Mouse (Mus musculus) embryonic facial prominence, embryonic 11.5 days (tissue): ENCODE data around the gene Arl15. TPM values are rescaled to one million over a fixed set of nuclear protein-coding genes. Genes with fewer than 3 reads are reported as not detected.

Source experiments
- ATAC-seq: fragments of 200-750 bp; cut with Nextera tagmentation; replicated peaks from 2 replicates; pipeline ENCODE4 v1.8.0; 2017; ENCODE audit warnings: low read depth; ENCODE audit not compliant: insufficient number of reproducible peaks, low FRiP score, low TSS enrichment
- DNase-seq: peaks from one replicate; pipeline ENCODE4 v3.0.0-alpha.2; 2015; ENCODE audit warnings: low spot score
- H3K27ac ChIP-seq: fragments of 300-500 bp; sonication (generic); replicated peaks from 2 replicates; pipeline ENCODE4 v1.5.1; 2014; ENCODE audit warnings: mild to moderate bottlenecking, low read depth, low read length, control low read depth
- H3K27me3 ChIP-seq: fragments of 300-500 bp; sonication (generic); 2 replicates; pipeline ENCODE4 v1.6.1; 2014; ENCODE audit warnings: mild to moderate bottlenecking, low read length, moderate library complexity, mixed read lengths; ENCODE audit not compliant: control insufficient read depth, insufficient read depth
- H3K36me3 ChIP-seq: fragments of 300-500 bp; sonication (generic); replicated peaks from 2 replicates; pipeline ENCODE4 v1.6.1; 2014; ENCODE audit warnings: low read depth, mild to moderate bottlenecking, low read length, moderate library complexity, mixed read lengths; ENCODE audit not compliant: control insufficient read depth, insufficient read depth
- H3K4me1 ChIP-seq: fragments of 300-500 bp; sonication (generic); 2 replicates; pipeline ENCODE4 v1.6.1; 2014; ENCODE audit warnings: low read length, mixed read lengths; ENCODE audit not compliant: control insufficient read depth, insufficient read depth
- H3K4me2 ChIP-seq: fragments of 300-500 bp; sonication (generic); 2 replicates; pipeline ENCODE4 v1.6.1; 2014; ENCODE audit warnings: low read depth, mild to moderate bottlenecking, control low read depth, low read length, moderate library complexity
- H3K4me3 ChIP-seq: fragments of 300-500 bp; sonication (generic); 2 replicates; pipeline ENCODE4 v1.5.1; 2014; ENCODE audit warnings: low read depth, low read length, control low read depth
- H3K9ac ChIP-seq: fragments of 300-500 bp; sonication (generic); replicated peaks from 2 replicates; pipeline ENCODE4 v1.6.1; 2014; ENCODE audit warnings: mild to moderate bottlenecking, control low read depth, low read length
- H3K9me3 ChIP-seq: fragments of 300-500 bp; sonication (generic); replicated peaks from 2 replicates; pipeline ENCODE4 v1.6.1; 2016; ENCODE audit warnings: mild to moderate bottlenecking, low read length, inconsistent platforms, mixed read lengths; ENCODE audit not compliant: control insufficient read depth
- WGBS: fragments of 180-500 bp; shearing (Covaris S2); extraction: QIAGEN DNeasy Blood & Tissue Kit; methylation state at CpG from one replicate; pipeline ENCODE4 v1.1.7; 2014; 5-methylcytosine and 5-hydroxymethylcytosine counted together
- polyA plus RNA-seq: library from polyadenylated mRNA; unstranded; fragments of >200 nt; fragmentation: Nextera tagmentation; extraction: Ambion mirVana; gene quantifications from 2 replicates; pipeline ENCODE4 v1.2.1, GENCODE M21; 2014

The Arl15 gene
- polyA plus RNA-seq, 1 experiment from 2014 or later = 10.9 TPM

- 71% methylated on average over 3 of the region's 3 CpGs for WGBS
- no peak overlapping the region for H3K4me3 ChIP-seq
- H3K4me2 ChIP-seq = no peak overlapping the region
- DNase-seq (no peak), ATAC-seq (no peak)
- no peaks in the 10 kb centered on the region for H3K36me3 ChIP-seq
- H3K9me3 ChIP-seq = no peaks in the 10 kb centered on the region
- H3K4me1 ChIP-seq = no peaks in the 10 kb centered on the region
- no peak overlapping the region for H3K9ac ChIP-seq
- no peaks in the 10 kb centered on the region for H3K27me3 ChIP-seq
- H3K27ac ChIP-seq = no peak overlapping the region
These were observed 195.9 kb downstream of the Arl15 start for GRCm38 (mm10) chr13:113990247-113990646.

- no peaks in the 10 kb centered on the region for H3K9me3 ChIP-seq
- no peak for ATAC-seq
- no peak overlapping the region for H3K27ac ChIP-seq
- no peak overlapping the region for H3K4me2 ChIP-seq
- H3K9ac ChIP-seq = no peak overlapping the region
- no peaks in the 10 kb centered on the region for H3K27me3 ChIP-seq
- DNase-seq = no peak
- no peaks in the 10 kb centered on the region for H3K4me1 ChIP-seq
- H3K4me3 ChIP-seq = no peak overlapping the region
- WGBS = 71% methylated on average over 10 of the region's 10 CpGs
- H3K36me3 ChIP-seq = no peaks in the 10 kb centered on the region
These were observed 196.4 kb downstream of the Arl15 start for GRCm38 (mm10) chr13:113990701-113991100.

GRCm38 (mm10) chr13:113993066-113993465, 198.8 kb downstream of the Arl15 start:
- ATAC-seq (no peak), DNase-seq (no peak)
- Histone ChIP-seq H3K9ac (no peak overlapping the region), H3K4me1 (no peaks in the 10 kb centered on the region), H3K27me3 (no peaks in the 10 kb centered on the region), H3K4me3 (no peak overlapping the region), H3K36me3 (no peaks in the 10 kb centered on the region), H3K9me3 (no peaks in the 10 kb centered on the region), H3K27ac (no peak overlapping the region), H3K4me2 (no peak overlapping the region)
- 84% methylated on average over 2 of the region's 2 CpGs for WGBS

GRCm38 (mm10) chr13:113994586-113994985, 200.3 kb downstream of the Arl15 start:
- ATAC-seq (no peak), DNase-seq (no peak)
- H3K4me2 ChIP-seq = no peak overlapping the region
- no peak overlapping the region for H3K4me3 ChIP-seq
- no peaks in the 10 kb centered on the region for H3K9me3 ChIP-seq
- no peaks in the 10 kb centered on the region for H3K27me3 ChIP-seq
- H3K9ac ChIP-seq = no peak overlapping the region
- 80% methylated on average over 6 of the region's 6 CpGs for WGBS
- H3K4me1 ChIP-seq = no peaks in the 10 kb centered on the region
- H3K36me3 ChIP-seq = no peaks in the 10 kb centered on the region
- H3K27ac ChIP-seq = no peak overlapping the region

GRCm38 (mm10) chr13:113995490-113996236, 201.4 kb downstream of the Arl15 start:
- 80% methylated on average over 9 of the region's 9 CpGs for WGBS
- Histone ChIP-seq H3K4me2 (no peak overlapping the region), H3K4me3 (no peak overlapping the region), H3K36me3 (no peaks in the 10 kb centered on the region), H3K4me1 (no peaks in the 10 kb centered on the region), H3K9ac (no peak overlapping the region), H3K9me3 (no peaks in the 10 kb centered on the region), H3K27me3 (no peaks in the 10 kb centered on the region), H3K27ac (no peak overlapping the region)
- no peak for ATAC-seq
- no peak for DNase-seq

GRCm38 (mm10) chr13:113998811-113999210, 204.5 kb downstream of the Arl15 start:
- Histone ChIP-seq H3K9ac (no peak overlapping the region), H3K4me2 (no peak overlapping the region), H3K27me3 (no peaks in the 10 kb centered on the region), H3K4me3 (no peak overlapping the region), H3K36me3 (no peaks in the 10 kb centered on the region), H3K4me1 (no peaks in the 10 kb centered on the region), H3K27ac (no peak overlapping the region), H3K9me3 (no peaks in the 10 kb centered on the region)
- 76% methylated on average over 12 of the region's 12 CpGs for WGBS
- ATAC-seq (no peak), DNase-seq (no peak)

- no peaks in the 10 kb centered on the region for H3K9me3 ChIP-seq
- H3K9ac ChIP-seq = no peak overlapping the region
- no peak for DNase-seq
- no peaks in the 10 kb centered on the region for H3K36me3 ChIP-seq
- no peak for ATAC-seq
- no peak overlapping the region for H3K27ac ChIP-seq
- no peaks in the 10 kb centered on the region for H3K4me1 ChIP-seq
- H3K27me3 ChIP-seq = no peaks in the 10 kb centered on the region
- WGBS = 83% methylated on average over 10 of the region's 10 CpGs
- H3K4me2 ChIP-seq = no peak overlapping the region
- H3K4me3 ChIP-seq = no peak overlapping the region
These were observed 209.2 kb downstream of the Arl15 start for GRCm38 (mm10) chr13:114003463-114003862.

- no peaks in the 10 kb centered on the region for H3K9me3 ChIP-seq
- no peaks in the 10 kb centered on the region for H3K4me1 ChIP-seq
- no peak overlapping the region for H3K27ac ChIP-seq
- no peak overlapping the region for H3K9ac ChIP-seq
- no peak overlapping the region for H3K4me2 ChIP-seq
- no peaks in the 10 kb centered on the region for H3K36me3 ChIP-seq
- no peaks in the 10 kb centered on the region for H3K27me3 ChIP-seq
- H3K4me3 ChIP-seq = no peak overlapping the region
- DNase-seq = peak; percentile 35
- WGBS = 58% methylated on average over 6 of the region's 6 CpGs
- no peak for ATAC-seq
These were observed 209.9 kb downstream of the Arl15 start for GRCm38 (mm10) chr13:114004191-114004590.
